Mouse (Mus musculus) testis, adult 2 months (tissue): ENCODE measurements around the gene Ubr4.

Experiments used
- CTCF ChIP-seq: fragments of 200-500 bp; IDR thresholded peaks from 2 replicates; pipeline ENCODE4 v1.5.1; 2012; ENCODE audit warnings: low read depth, mild to moderate bottlenecking, inconsistent platforms, low read length, moderate library complexity; ENCODE audit not compliant: control insufficient read depth, insufficient read depth, insufficient replicate concordance
- POLR2A ChIP-seq: fragments of 200-500 bp; IDR thresholded peaks from 2 replicates; pipeline ENCODE4 v1.6.1; 2012; ENCODE audit warnings: low read depth, mild to moderate bottlenecking, inconsistent platforms, low read length, moderate library complexity; ENCODE audit not compliant: control insufficient read depth

- no peak for TF ChIP-seq POLR2A
- no peak for TF ChIP-seq CTCF
These were observed 114.1 kb downstream of the Ubr4 start for GRCm38 (mm10) chr4:139466541-139466940.
